Mouse (Mus musculus): ENCODE measurements around the gene Ccdc148. TPM values are rescaled to one million over a fixed set of nuclear protein-coding genes. Genes with fewer than 3 reads are reported as not detected.
A peak's percentile ranks its signal among the peaks of the same experiment; 100 is the strongest.

The Ccdc148 gene
- polyA plus RNA-seq, 1 experiment from 2014 or later: 0.39 TPM

DNA sequence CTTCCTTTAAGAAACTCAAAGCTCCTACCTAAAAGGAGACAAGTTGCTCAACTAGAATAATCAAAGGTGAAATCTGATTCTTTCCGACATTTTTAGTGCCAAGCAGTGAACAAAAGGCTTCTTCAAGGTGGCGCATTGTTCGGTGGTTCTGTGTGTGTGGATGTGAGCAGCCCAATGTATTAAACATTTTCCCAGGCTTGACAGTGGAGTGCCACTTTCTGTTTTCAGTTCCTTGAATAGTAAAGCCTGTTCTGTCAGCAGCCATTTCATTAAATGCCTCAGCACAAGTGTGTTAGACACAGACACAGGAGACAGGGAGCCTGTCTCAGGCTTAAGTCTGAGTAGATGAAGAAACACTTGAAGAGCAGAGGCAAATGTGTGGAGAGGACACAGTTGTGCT is 40.0 kb upstream of the Ccdc148 start:
- Histone ChIP-seq H3K36me3 (replicated peaks; ENCODE audit: control insufficient read depth, insufficient read depth, low read depth, low read length) (no peaks in the 10 kb centered on the region), H3K27me3 (ENCODE audit: control insufficient read depth, insufficient read depth, low read length) (no peaks in the 10 kb centered on the region), H3K4me1 (ENCODE audit: control insufficient read depth, insufficient read depth, low read length) (no peaks in the 10 kb centered on the region), H3K27ac (replicated peaks; ENCODE audit: low read depth, low read length) (no peak overlapping the region; the same call in 1 of the 2 replicates), H3K4me3 (ENCODE audit: low read depth, low read length) (no peak overlapping the region), H3K4me2 (ENCODE audit: low read depth, low read length) (no peak overlapping the region), H3K9ac (replicated peaks; ENCODE audit: low read length) (no peak overlapping the region), H3K9me3 (replicated peaks; ENCODE audit: control insufficient read depth, low read length) (no peaks in the 10 kb centered on the region)
- DNase-seq (ENCODE audit: low spot score): no peak
- no peak for ATAC-seq (replicated peaks; ENCODE audit: insufficient number of reproducible peaks, low FRiP score, low TSS enrichment, low read depth)
- WGBS: 86% methylated on average over 3 of the region's 3 CpGs

DNA sequence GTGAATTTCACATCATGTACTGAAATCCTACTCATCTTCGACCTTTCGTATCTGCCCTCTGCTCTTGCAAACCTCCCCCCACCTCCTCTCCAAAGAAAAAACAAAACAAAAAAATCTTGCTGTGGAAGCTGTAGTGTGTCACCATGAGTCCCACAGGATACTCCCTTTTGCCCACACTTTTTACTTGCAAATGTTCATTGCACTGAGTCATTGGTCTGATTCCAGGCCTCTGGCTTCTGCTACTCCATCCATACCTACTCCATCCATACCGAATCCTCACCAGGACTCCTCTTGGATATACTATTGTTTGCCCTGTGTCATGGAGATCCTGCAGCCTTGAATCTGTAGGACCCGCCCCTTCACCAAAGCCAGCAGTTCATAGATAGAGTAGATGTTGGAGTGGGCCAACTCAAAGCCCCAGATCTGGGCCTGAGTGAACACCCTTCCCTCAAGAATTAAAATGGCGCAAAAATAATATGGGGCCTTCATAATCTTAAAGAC is 39.0 kb upstream of the Ccdc148 start:
- no peak for DNase-seq (ENCODE audit: low spot score)
- no peak overlapping the region for H3K4me2 ChIP-seq (ENCODE audit: low read depth, low read length)
- no peak overlapping the region for H3K27ac ChIP-seq (replicated peaks; ENCODE audit: low read depth, low read length)
- no peak overlapping the region for H3K9ac ChIP-seq (replicated peaks; ENCODE audit: low read length)
- H3K4me3 ChIP-seq (ENCODE audit: low read depth, low read length): no peak overlapping the region
- no peaks in the 10 kb centered on the region for H3K36me3 ChIP-seq (replicated peaks; ENCODE audit: control insufficient read depth, insufficient read depth, low read depth, low read length)
- ATAC-seq (replicated peaks; ENCODE audit: insufficient number of reproducible peaks, low FRiP score, low TSS enrichment, low read depth): no peak
- 93% methylated on average over 5 of the region's 5 CpGs for WGBS
- no peaks in the 10 kb centered on the region for H3K27me3 ChIP-seq (ENCODE audit: control insufficient read depth, insufficient read depth, low read length)
- H3K9me3 ChIP-seq (replicated peaks; ENCODE audit: control insufficient read depth, low read length): no peaks in the 10 kb centered on the region
- H3K4me1 ChIP-seq (ENCODE audit: control insufficient read depth, insufficient read depth, low read length): no peaks in the 10 kb centered on the region

DNA sequence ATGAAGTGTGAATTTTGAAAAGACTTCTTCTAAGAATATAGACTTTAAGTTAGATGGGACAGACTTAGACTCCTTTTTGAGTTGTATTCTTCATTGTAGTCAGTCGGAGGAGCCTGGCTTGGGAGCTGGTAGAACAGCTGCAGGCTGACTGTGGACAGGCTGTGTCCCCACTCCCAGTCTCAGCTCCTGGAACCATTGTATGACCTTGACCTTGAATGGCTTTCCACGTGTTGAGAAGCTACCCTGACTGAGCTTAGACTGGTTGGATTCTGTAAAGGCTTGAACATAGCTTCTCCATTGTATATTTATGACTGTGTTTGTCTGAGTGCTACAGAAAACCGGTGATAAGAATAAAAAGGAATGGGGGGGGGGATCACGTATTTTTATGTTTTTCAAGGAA is 36.7 kb upstream of the Ccdc148 start:
- no peak overlapping the region for H3K27ac ChIP-seq (replicated peaks; ENCODE audit: low read depth, low read length)
- H3K36me3 ChIP-seq (replicated peaks; ENCODE audit: control insufficient read depth, insufficient read depth, low read depth, low read length): no peaks in the 10 kb centered on the region
- no peaks in the 10 kb centered on the region for H3K9me3 ChIP-seq (replicated peaks; ENCODE audit: control insufficient read depth, low read length)
- H3K4me1 ChIP-seq (ENCODE audit: control insufficient read depth, insufficient read depth, low read length): no peaks in the 10 kb centered on the region
- H3K9ac ChIP-seq (replicated peaks; ENCODE audit: low read length): no peak overlapping the region
- WGBS: 85% methylated on average over 4 of the region's 4 CpGs
- H3K27me3 ChIP-seq (ENCODE audit: control insufficient read depth, insufficient read depth, low read length): no peaks in the 10 kb centered on the region
- DNase-seq (ENCODE audit: low spot score): no peak
- H3K4me3 ChIP-seq (ENCODE audit: low read depth, low read length): no peak overlapping the region
- no peak for ATAC-seq (replicated peaks; ENCODE audit: insufficient number of reproducible peaks, low FRiP score, low TSS enrichment, low read depth)
- H3K4me2 ChIP-seq (ENCODE audit: low read depth, low read length): no peak overlapping the region

DNA sequence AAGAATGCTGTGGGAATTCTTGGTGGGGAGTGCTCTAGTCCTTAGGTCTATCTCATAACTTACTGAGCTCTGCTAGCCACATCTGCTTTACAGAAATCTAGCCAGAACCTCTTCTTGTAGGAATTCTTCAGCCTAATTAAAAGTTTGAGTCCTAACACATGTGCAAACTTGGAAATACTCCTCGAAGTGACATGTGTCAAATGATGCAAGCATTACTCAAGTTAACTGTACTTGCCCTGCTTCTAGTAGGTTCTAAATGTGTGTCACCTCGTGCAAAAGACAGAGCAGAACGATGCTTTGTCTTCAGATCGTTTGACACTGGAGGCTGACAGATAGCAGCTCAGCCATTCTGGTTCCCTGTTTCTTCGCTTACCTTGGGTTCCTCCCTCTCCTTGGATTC is 32.6 kb upstream of the Ccdc148 start:
- Histone ChIP-seq H3K9me3 (replicated peaks; ENCODE audit: control insufficient read depth, low read length) (no peaks in the 10 kb centered on the region), H3K9ac (replicated peaks; ENCODE audit: low read length) (no peak overlapping the region), H3K27me3 (ENCODE audit: control insufficient read depth, insufficient read depth, low read length) (no peaks in the 10 kb centered on the region), H3K4me3 (ENCODE audit: low read depth, low read length) (no peak overlapping the region), H3K27ac (replicated peaks; ENCODE audit: low read depth, low read length) (no peak overlapping the region), H3K4me1 (ENCODE audit: control insufficient read depth, insufficient read depth, low read length) (no peaks in the 10 kb centered on the region), H3K4me2 (ENCODE audit: low read depth, low read length) (no peak overlapping the region), H3K36me3 (replicated peaks; ENCODE audit: control insufficient read depth, insufficient read depth, low read depth, low read length) (no peaks in the 10 kb centered on the region)
- ATAC-seq (replicated peaks; ENCODE audit: insufficient number of reproducible peaks, low FRiP score, low TSS enrichment, low read depth): no peak
- WGBS: 87% methylated on average over 5 of the region's 5 CpGs
- DNase-seq (ENCODE audit: low spot score): no peak

DNA sequence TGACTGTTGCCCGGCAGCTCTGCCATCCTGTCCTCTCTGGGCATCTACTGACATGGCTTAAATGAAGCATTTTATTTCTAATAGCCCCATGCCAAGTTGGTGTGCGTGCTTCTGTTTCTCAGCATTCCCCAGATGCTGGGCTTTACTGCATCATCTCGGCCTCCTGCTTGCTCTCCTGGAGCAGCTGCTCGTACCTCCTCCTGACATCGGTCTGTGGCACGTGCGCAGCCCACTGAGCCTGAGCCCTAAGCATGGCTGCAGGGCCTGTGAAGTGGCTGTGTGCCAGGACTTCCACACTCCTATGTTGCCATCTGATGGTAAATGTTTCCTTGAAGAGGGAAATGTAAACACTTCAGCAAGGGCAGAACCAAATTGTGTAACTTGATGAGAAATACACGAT is 31.0 kb upstream of the Ccdc148 start:
- Histone ChIP-seq H3K9me3 (replicated peaks; ENCODE audit: control insufficient read depth, low read length) (no peaks in the 10 kb centered on the region), H3K27me3 (ENCODE audit: control insufficient read depth, insufficient read depth, low read length) (no peaks in the 10 kb centered on the region), H3K4me1 (ENCODE audit: control insufficient read depth, insufficient read depth, low read length) (no peaks in the 10 kb centered on the region), H3K4me3 (ENCODE audit: low read depth, low read length) (no peak overlapping the region), H3K36me3 (replicated peaks; ENCODE audit: control insufficient read depth, insufficient read depth, low read depth, low read length) (no peaks in the 10 kb centered on the region), H3K4me2 (ENCODE audit: low read depth, low read length) (no peak overlapping the region), H3K9ac (replicated peaks; ENCODE audit: low read length) (no peak overlapping the region), H3K27ac (replicated peaks; ENCODE audit: low read depth, low read length) (no peak overlapping the region)
- WGBS: 83% methylated on average over 8 of the region's 8 CpGs
- DNase-seq (ENCODE audit: low spot score) (no peak), ATAC-seq (replicated peaks; ENCODE audit: insufficient number of reproducible peaks, low FRiP score, low TSS enrichment, low read depth) (0 out of 2 replicates have a peak, but pooled peaks have one; percentile 52)

DNA sequence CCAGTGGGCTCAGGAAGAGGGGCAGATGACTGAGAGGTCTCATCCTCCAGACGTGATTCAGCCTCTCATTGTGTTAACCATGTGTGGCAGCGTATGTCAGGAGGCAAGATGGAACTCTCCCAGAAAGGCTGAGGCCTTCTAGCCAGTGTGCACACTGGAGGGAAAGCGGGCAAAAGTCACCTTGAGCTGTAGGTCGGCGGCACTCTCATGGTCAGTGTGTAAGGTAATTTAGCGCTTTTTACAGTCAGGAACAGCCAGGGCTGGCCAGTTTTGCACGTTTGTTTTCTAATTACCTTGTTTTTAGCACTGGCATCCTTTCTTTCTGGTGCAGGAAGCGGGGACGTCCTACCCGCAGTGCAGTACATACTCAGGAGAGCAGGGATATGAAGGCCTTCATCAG is 29.7 kb upstream of the Ccdc148 start:
- no peak for DNase-seq (ENCODE audit: low spot score)
- 90% methylated on average over 10 of the region's 10 CpGs for WGBS
- no peak overlapping the region for H3K4me2 ChIP-seq (ENCODE audit: low read depth, low read length)
- no peak overlapping the region for H3K4me3 ChIP-seq (ENCODE audit: low read depth, low read length)
- no peaks in the 10 kb centered on the region for H3K36me3 ChIP-seq (replicated peaks; ENCODE audit: control insufficient read depth, insufficient read depth, low read depth, low read length)
- H3K27me3 ChIP-seq (ENCODE audit: control insufficient read depth, insufficient read depth, low read length): no peaks in the 10 kb centered on the region
- H3K9ac ChIP-seq (replicated peaks; ENCODE audit: low read length): no peak overlapping the region
- no peaks in the 10 kb centered on the region for H3K4me1 ChIP-seq (ENCODE audit: control insufficient read depth, insufficient read depth, low read length)
- no peak for ATAC-seq (replicated peaks; ENCODE audit: insufficient number of reproducible peaks, low FRiP score, low TSS enrichment, low read depth)
- H3K27ac ChIP-seq (replicated peaks; ENCODE audit: low read depth, low read length): no peak overlapping the region
- no peaks in the 10 kb centered on the region for H3K9me3 ChIP-seq (replicated peaks; ENCODE audit: control insufficient read depth, low read length)

DNA sequence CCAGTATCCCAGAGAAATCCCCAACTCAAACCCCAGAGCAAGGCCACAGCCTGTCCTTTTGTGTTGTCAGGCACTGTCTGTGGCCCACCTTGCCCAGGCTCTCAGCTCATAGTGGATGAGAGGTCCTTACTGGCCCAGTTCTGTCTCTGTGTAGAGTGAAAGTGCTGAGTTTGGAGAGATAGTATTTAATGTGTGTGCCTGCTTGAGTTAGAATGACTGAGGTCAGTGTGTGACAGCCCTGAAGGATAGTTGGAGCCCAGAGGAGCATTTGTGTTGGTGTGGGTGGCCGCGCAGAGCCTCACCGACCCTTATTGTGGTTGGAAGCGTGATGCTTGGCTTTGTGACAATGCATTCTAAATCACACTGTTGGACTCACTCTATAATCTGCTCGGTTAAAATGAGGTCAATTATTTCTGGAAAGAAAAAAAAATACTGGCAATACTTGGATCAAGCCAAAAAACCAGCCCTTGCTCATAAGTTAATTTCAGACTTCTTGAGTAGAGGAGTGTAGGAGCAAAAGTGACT is 29.2 kb upstream of the Ccdc148 start:
- DNase-seq (ENCODE audit: low spot score): no peak
- Histone ChIP-seq H3K9me3 (replicated peaks; ENCODE audit: control insufficient read depth, low read length) (no peaks in the 10 kb centered on the region), H3K9ac (replicated peaks; ENCODE audit: low read length) (no peak overlapping the region), H3K4me2 (ENCODE audit: low read depth, low read length) (no peak overlapping the region), H3K4me3 (ENCODE audit: low read depth, low read length) (no peak overlapping the region), H3K27ac (replicated peaks; ENCODE audit: low read depth, low read length) (no peak overlapping the region), H3K4me1 (ENCODE audit: control insufficient read depth, insufficient read depth, low read length) (no peaks in the 10 kb centered on the region), H3K27me3 (ENCODE audit: control insufficient read depth, insufficient read depth, low read length) (no peaks in the 10 kb centered on the region), H3K36me3 (replicated peaks; ENCODE audit: control insufficient read depth, insufficient read depth, low read depth, low read length) (no peaks in the 10 kb centered on the region)
- WGBS: 95% methylated on average over 5 of the region's 5 CpGs
- ATAC-seq (replicated peaks; ENCODE audit: insufficient number of reproducible peaks, low FRiP score, low TSS enrichment, low read depth): no peak

DNA sequence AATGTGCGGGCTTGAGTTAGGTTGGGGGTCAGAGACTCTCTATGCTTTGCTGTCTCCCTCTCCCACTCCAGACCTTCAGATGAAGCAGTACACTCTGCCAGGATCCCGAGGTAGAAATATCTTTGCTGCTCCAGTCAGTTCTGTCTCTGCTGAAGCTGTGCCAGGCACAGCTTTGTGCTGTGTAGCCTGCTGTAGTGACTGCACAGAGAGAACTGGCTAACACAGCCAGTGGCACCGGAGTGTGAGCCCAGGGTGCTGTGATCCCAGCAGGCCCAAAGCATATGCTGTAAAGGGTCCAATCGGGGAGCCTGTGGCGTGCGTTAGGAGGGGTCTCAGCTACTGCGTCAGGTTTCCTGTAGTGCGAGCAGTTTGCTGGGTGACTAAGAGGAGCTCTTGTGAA is 27.8 kb upstream of the Ccdc148 start:
- Histone ChIP-seq H3K27ac (replicated peaks; ENCODE audit: low read depth, low read length) (no peak overlapping the region), H3K27me3 (ENCODE audit: control insufficient read depth, insufficient read depth, low read length) (no peaks in the 10 kb centered on the region), H3K4me1 (ENCODE audit: control insufficient read depth, insufficient read depth, low read length) (no peaks in the 10 kb centered on the region), H3K4me2 (ENCODE audit: low read depth, low read length) (no peak overlapping the region), H3K9ac (replicated peaks; ENCODE audit: low read length) (no peak overlapping the region), H3K36me3 (replicated peaks; ENCODE audit: control insufficient read depth, insufficient read depth, low read depth, low read length) (no peaks in the 10 kb centered on the region), H3K9me3 (replicated peaks; ENCODE audit: control insufficient read depth, low read length) (no peaks in the 10 kb centered on the region), H3K4me3 (ENCODE audit: low read depth, low read length) (no peak overlapping the region)
- DNase-seq (ENCODE audit: low spot score): no peak
- WGBS: 79% methylated on average over 8 of the region's 8 CpGs
- ATAC-seq (replicated peaks; ENCODE audit: insufficient number of reproducible peaks, low FRiP score, low TSS enrichment, low read depth): no peak

Measured in embryonic facial prominence, embryonic 11.5 days (tissue).